Mouse (Mus musculus) olfactory bulb, adult 2 months (tissue): Measurements from ENCODE around the gene Rtn2.

Experiments
- CTCF ChIP-seq: fragments of 200-500 bp; IDR thresholded peaks from 2 replicates; pipeline ENCODE4 v1.5.1; 2012; ENCODE audit warnings: low read depth, mild to moderate bottlenecking, low read length, moderate library complexity; ENCODE audit not compliant: insufficient read depth
- POLR2A ChIP-seq: fragments of 200-500 bp; IDR thresholded peaks from 2 replicates; pipeline ENCODE4 v1.6.1; 2012; ENCODE audit warnings: mild to moderate bottlenecking, low read depth, low read length, moderate library complexity; ENCODE audit not compliant: insufficient read depth

DNA sequence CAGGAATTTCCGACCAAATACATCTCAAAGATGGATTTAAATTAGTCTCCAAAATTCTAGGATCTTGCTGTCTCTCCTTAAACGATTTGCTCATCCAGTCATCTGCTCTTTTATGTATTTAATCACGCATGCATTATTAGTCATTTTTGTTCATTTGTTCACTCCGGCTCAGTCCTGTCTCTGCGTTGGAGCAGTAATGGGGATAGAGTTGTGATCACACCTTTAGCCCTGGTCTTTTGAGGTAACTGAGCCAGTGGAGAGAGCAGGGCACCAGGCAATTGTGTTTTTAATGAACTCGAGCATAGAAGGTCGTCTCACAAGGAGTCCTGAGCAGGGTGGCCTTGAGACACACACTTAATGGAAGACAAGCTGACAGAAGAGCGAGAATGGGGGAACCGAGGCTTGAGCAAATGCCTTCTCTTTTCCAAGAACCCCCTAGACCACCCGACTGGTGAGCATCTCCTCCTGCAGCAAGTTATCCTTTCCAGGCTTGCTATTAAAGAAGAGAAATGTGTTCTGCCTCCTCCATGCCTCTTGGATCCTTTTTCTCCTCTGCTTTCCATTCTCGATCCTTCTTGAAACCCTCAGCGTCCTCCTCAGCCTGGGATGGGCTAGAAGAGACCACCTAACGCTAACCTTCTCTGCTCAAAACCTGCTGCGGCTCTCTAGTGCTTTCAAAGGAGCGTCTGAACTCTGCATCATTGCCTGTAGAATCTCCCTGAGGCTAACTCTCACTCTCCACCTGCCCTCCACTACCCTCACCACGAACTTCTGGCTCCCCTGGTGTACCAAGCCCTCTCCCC, 19.2 kb downstream of the Rtn2 start:
- TF ChIP-seq POLR2A (no peak), CTCF (no peak)
